Mouse (Mus musculus): ENCODE data around the gene Zfp287. TPM values are rescaled to one million over a fixed set of nuclear protein-coding genes. Genes with fewer than 3 reads are reported as not detected.
"Not testable (repeated sequence)": the region's sequence is repeated elsewhere in the genome, so short reads cannot be mapped to it uniquely, and the experiment has no call there.

Gene Zfp287
- polyA plus RNA-seq, 1 experiment from 2014 or later: 15.3 TPM

DNA sequence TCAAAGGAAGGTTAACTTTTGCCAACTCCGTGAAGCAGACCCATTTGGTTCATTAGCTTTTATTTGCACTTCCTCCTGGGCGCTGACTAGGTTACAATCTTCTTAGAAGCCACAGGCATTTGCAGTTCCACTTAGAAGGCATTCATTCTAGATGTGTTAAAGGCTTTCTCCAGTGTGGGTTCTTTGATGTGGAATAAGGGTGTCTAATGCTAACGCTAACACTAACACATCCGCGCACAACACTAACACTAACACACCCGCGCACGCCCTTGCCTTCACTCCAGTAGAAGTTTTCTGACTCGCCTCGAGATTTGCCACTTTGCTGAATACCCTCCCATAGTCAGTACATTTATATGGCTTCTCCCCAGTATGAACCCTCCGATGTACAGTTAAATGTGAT, 20.5 kb upstream of the Zfp287 start:
- Histone ChIP-seq H3K9me3 (replicated peaks; ENCODE audit: control insufficient read depth, low read length) (no peaks in the 10 kb centered on the region), H3K4me2 (ENCODE audit: low read length) (no peak overlapping the region), H3K4me3 (ENCODE audit: low read depth, low read length) (no peak overlapping the region), H3K27ac (ENCODE audit: low read depth, low read length) (no peak overlapping the region), H3K27me3 (replicated peaks; ENCODE audit: control insufficient read depth, insufficient read depth, low read length) (no peaks in the 10 kb centered on the region), H3K36me3 (ENCODE audit: control insufficient read depth, insufficient read depth, low read length) (no peaks in the 10 kb centered on the region), H3K4me1 (ENCODE audit: control insufficient read depth, insufficient read depth, low read length) (0 out of 2 replicates have a peak, but pooled peaks cover under 1% of the 10 kb centered on the region), H3K9ac (ENCODE audit: low read length) (no peak overlapping the region)
- WGBS: 53% methylated on average over 11 of the region's 11 CpGs
- DNase-seq (ENCODE audit: low spot score): no peak
- no peak for ATAC-seq

DNA sequence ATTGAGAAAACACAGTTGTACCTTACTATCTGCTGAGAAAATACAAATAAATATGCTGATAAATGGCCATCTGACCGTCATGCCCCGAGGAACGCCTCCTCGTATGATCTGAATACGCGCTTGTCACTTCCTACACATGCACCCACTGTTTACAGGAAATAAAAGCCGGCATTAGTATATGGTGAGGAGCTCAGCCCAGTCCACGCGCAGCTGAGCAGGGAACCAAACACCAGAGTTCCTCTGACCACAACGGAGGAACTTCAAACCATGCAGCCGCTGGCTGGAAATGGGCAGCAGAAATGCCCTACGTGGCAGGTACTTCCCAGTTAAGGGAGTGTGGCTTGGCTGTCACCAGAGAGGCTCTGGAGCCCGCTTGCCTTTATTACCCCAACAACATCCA, 17.7 kb upstream of the Zfp287 start:
- not testable (repeated sequence) for H3K27ac ChIP-seq (ENCODE audit: low read depth, low read length); H3K4me2 ChIP-seq (ENCODE audit: low read length); DNase-seq (ENCODE audit: low spot score); H3K9me3 ChIP-seq (replicated peaks; ENCODE audit: control insufficient read depth, low read length); H3K9ac ChIP-seq (ENCODE audit: low read length); H3K4me1 ChIP-seq (ENCODE audit: control insufficient read depth, insufficient read depth, low read length); H3K27me3 ChIP-seq (replicated peaks; ENCODE audit: control insufficient read depth, insufficient read depth, low read length); H3K36me3 ChIP-seq (ENCODE audit: control insufficient read depth, insufficient read depth, low read length); ATAC-seq; H3K4me3 ChIP-seq (ENCODE audit: low read depth, low read length)
- 94% methylated on average over 13 of the region's 13 CpGs for WGBS

GRCm38 (mm10) chr11:62748062-62748461, 16.4 kb upstream of the Zfp287 start:
- no peaks in the 10 kb centered on the region for H3K27me3 ChIP-seq (replicated peaks; ENCODE audit: control insufficient read depth, insufficient read depth, low read length)
- ATAC-seq (no peak), DNase-seq (ENCODE audit: low spot score) (no peak)
- no peaks in the 10 kb centered on the region for H3K9me3 ChIP-seq (replicated peaks; ENCODE audit: control insufficient read depth, low read length)
- H3K36me3 ChIP-seq (ENCODE audit: control insufficient read depth, insufficient read depth, low read length): no peaks in the 10 kb centered on the region
- no peak overlapping the region for H3K27ac ChIP-seq (ENCODE audit: low read depth, low read length)
- H3K4me3 ChIP-seq (ENCODE audit: low read depth, low read length): no peak overlapping the region
- no peaks in the 10 kb centered on the region for H3K4me1 ChIP-seq (ENCODE audit: control insufficient read depth, insufficient read depth, low read length)
- 73% methylated on average over 4 of the region's 4 CpGs for WGBS
- no peak overlapping the region for H3K9ac ChIP-seq (ENCODE audit: low read length)
- no peak overlapping the region for H3K4me2 ChIP-seq (ENCODE audit: low read length)

DNA sequence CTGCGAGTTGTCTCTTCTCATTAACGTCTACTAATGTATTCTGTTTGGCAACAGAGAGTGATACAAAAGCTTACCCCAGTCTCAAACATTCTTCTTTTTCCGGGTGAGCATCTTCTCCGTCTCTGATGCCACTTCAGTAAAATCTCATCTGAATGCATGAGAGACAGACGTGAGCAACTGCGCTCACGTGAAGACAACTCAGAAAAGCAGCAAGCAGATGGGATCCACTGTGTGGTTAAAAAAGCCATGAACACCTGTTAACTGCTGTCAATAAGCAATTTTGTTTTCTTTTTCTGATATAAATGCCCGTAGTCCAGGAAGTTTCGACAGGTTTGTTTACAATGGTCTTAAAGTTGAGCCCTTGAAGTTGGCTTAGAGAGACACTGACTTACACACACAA, 15.5 kb upstream of the Zfp287 start:
- no peaks in the 10 kb centered on the region for H3K27me3 ChIP-seq (replicated peaks; ENCODE audit: control insufficient read depth, insufficient read depth, low read length)
- no peak overlapping the region for H3K4me3 ChIP-seq (ENCODE audit: low read depth, low read length)
- no peaks in the 10 kb centered on the region for H3K4me1 ChIP-seq (ENCODE audit: control insufficient read depth, insufficient read depth, low read length)
- DNase-seq (ENCODE audit: low spot score) (no peak), ATAC-seq (no peak)
- no peaks in the 10 kb centered on the region for H3K9me3 ChIP-seq (replicated peaks; ENCODE audit: control insufficient read depth, low read length)
- H3K4me2 ChIP-seq (ENCODE audit: low read length): no peak overlapping the region
- no peak overlapping the region for H3K27ac ChIP-seq (ENCODE audit: low read depth, low read length)
- H3K9ac ChIP-seq (ENCODE audit: low read length): no peak overlapping the region
- 73% methylated on average over 9 of the region's 9 CpGs for WGBS
- no peaks in the 10 kb centered on the region for H3K36me3 ChIP-seq (ENCODE audit: control insufficient read depth, insufficient read depth, low read length)

DNA sequence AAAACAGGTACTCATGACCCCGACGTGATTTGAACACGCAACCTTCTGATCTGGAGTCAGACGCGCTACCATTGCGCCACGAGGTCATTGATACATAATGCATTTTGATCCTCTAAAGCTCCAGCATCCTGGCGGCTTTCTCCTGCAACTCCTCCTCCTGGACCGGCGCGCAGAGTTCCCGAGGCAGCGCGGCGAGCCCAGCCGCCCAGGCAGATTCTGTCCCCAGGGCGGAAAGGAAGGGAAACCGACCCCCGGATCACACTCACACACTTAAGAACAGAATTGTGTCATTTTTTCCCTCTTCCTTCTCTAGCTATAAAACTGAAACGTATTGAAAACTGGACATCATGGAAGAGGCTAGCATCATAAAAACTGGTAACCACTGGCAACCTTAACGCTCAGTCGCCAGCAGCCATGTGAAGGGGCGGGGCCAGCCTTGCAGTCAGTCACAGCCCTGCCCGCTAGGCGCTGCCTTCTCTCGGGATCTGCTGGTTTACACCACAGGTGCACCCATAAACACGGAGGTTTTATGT, 14.4 kb upstream of the Zfp287 start:
- Histone ChIP-seq H3K4me2 (ENCODE audit: low read length) (peak overlapping the region; percentile 62), H3K27ac (ENCODE audit: low read depth, low read length) (no peak overlapping the region), H3K27me3 (replicated peaks; ENCODE audit: control insufficient read depth, insufficient read depth, low read length) (no peaks in the 10 kb centered on the region), H3K9ac (ENCODE audit: low read length) (peak overlapping the region; percentile 37), H3K9me3 (replicated peaks; ENCODE audit: control insufficient read depth, low read length) (no peaks in the 10 kb centered on the region), H3K36me3 (ENCODE audit: control insufficient read depth, insufficient read depth, low read length) (no peaks in the 10 kb centered on the region), H3K4me3 (ENCODE audit: low read depth, low read length) (peak overlapping the region; percentile 32), H3K4me1 (ENCODE audit: control insufficient read depth, insufficient read depth, low read length) (no peaks in the 10 kb centered on the region)
- 2% methylated on average over 27 of the region's 27 CpGs for WGBS
- ATAC-seq: peak; percentile 87
- peak; percentile 69 for DNase-seq (ENCODE audit: low spot score)

DNA sequence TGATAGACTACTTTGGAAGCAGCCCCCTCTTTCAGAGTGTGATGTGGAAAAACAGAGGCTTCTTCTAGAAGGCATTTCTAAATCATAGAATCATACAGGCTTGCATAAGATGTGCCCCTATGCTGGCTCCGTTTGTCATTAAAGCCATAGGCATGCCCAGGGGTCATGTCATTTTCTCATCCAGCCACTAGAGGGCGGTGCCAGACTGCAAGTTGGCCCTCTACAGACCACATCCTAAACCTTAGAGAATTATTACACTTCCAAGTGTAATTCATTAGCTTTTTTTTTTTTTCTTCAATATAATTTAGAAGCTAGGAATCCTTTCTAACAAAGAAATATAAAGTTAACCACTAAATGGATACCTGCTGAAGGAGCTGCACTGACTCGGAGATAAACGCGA, 12.4 kb upstream of the Zfp287 start:
- DNase-seq (ENCODE audit: low spot score): peak; percentile 85
- ATAC-seq: peak; percentile 72
- Histone ChIP-seq H3K9me3 (replicated peaks; ENCODE audit: control insufficient read depth, low read length) (no peaks in the 10 kb centered on the region), H3K36me3 (ENCODE audit: control insufficient read depth, insufficient read depth, low read length) (no peaks in the 10 kb centered on the region), H3K27me3 (replicated peaks; ENCODE audit: control insufficient read depth, insufficient read depth, low read length) (no peaks in the 10 kb centered on the region), H3K4me3 (ENCODE audit: low read depth, low read length) (no peak overlapping the region), H3K4me2 (ENCODE audit: low read length) (no peak overlapping the region), H3K4me1 (ENCODE audit: control insufficient read depth, insufficient read depth, low read length) (no peaks in the 10 kb centered on the region), H3K9ac (ENCODE audit: low read length) (no peak overlapping the region), H3K27ac (ENCODE audit: low read depth, low read length) (no peak overlapping the region)
- WGBS: 53% methylated on average over 5 of the region's 5 CpGs

GRCm38 (mm10) chr11:62742261-62742957, 10.7 kb upstream of the Zfp287 start:
- H3K9me3 ChIP-seq (replicated peaks; ENCODE audit: control insufficient read depth, low read length): no peaks in the 10 kb centered on the region
- H3K36me3 ChIP-seq (ENCODE audit: control insufficient read depth, insufficient read depth, low read length): no peaks in the 10 kb centered on the region
- 83% methylated on average over 10 of the region's 10 CpGs for WGBS
- no peak overlapping the region for H3K4me2 ChIP-seq (ENCODE audit: low read length)
- H3K27ac ChIP-seq (ENCODE audit: low read depth, low read length): no peak overlapping the region
- DNase-seq (ENCODE audit: low spot score): no peak
- H3K9ac ChIP-seq (ENCODE audit: low read length): no peak overlapping the region
- H3K27me3 ChIP-seq (replicated peaks; ENCODE audit: control insufficient read depth, insufficient read depth, low read length): no peaks in the 10 kb centered on the region
- H3K4me3 ChIP-seq (ENCODE audit: low read depth, low read length): no peak overlapping the region
- ATAC-seq: no peak
- H3K4me1 ChIP-seq (ENCODE audit: control insufficient read depth, insufficient read depth, low read length): no peaks in the 10 kb centered on the region

DNA sequence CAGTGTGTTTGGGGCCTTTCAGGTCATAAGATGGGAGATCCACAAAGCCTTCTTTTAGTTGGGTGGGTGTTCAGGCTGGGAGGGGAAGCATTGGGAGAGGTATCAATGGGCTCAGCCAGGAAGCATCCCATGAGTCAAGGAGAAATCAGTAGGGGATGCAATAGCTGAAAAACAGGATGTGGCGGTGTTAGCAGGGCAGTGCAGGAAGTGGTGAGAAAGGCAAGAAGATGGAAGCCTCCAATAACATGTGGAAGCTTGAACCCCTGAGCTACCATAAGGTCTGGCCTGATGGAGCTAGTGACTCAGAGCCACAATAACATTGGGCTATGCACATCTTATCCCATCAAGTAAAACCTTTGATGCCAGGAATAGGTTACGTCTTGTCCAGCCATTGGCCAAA, 9.5 kb upstream of the Zfp287 start:
- DNase-seq (ENCODE audit: low spot score) (no peak), ATAC-seq (no peak)
- Histone ChIP-seq H3K27ac (ENCODE audit: low read depth, low read length) (no peak overlapping the region), H3K4me1 (ENCODE audit: control insufficient read depth, insufficient read depth, low read length) (no peaks in the 10 kb centered on the region), H3K9me3 (replicated peaks; ENCODE audit: control insufficient read depth, low read length) (no peaks in the 10 kb centered on the region), H3K27me3 (replicated peaks; ENCODE audit: control insufficient read depth, insufficient read depth, low read length) (no peaks in the 10 kb centered on the region), H3K9ac (ENCODE audit: low read length) (no peak overlapping the region), H3K4me3 (ENCODE audit: low read depth, low read length) (no peak overlapping the region), H3K36me3 (ENCODE audit: control insufficient read depth, insufficient read depth, low read length) (no peaks in the 10 kb centered on the region), H3K4me2 (ENCODE audit: low read length) (no peak overlapping the region)
- WGBS: 90% methylated on average over 2 of the region's 2 CpGs

GRCm38 (mm10) chr11:62732665-62733064, 960 bp upstream of the Zfp287 start:
- Histone ChIP-seq H3K27me3 (replicated peaks; ENCODE audit: control insufficient read depth, insufficient read depth, low read length) (no peaks in the 10 kb centered on the region), H3K9me3 (replicated peaks; ENCODE audit: control insufficient read depth, low read length) (no peaks in the 10 kb centered on the region), H3K9ac (ENCODE audit: low read length) (no peak overlapping the region), H3K4me2 (ENCODE audit: low read length) (no peak overlapping the region), H3K4me1 (ENCODE audit: control insufficient read depth, insufficient read depth, low read length) (peaks cover 12% of the 10 kb centered on the region), H3K36me3 (ENCODE audit: control insufficient read depth, insufficient read depth, low read length) (peaks cover 12% of the 10 kb centered on the region), H3K4me3 (ENCODE audit: low read depth, low read length) (no peak overlapping the region), H3K27ac (ENCODE audit: low read depth, low read length) (no peak overlapping the region)
- 89% methylated on average over 3 of the region's 3 CpGs for WGBS
- ATAC-seq (no peak), DNase-seq (ENCODE audit: low spot score) (no peak)
